Mouse (Mus musculus): ENCODE results near the gene Tap2.

The Tap2 gene

DNA sequence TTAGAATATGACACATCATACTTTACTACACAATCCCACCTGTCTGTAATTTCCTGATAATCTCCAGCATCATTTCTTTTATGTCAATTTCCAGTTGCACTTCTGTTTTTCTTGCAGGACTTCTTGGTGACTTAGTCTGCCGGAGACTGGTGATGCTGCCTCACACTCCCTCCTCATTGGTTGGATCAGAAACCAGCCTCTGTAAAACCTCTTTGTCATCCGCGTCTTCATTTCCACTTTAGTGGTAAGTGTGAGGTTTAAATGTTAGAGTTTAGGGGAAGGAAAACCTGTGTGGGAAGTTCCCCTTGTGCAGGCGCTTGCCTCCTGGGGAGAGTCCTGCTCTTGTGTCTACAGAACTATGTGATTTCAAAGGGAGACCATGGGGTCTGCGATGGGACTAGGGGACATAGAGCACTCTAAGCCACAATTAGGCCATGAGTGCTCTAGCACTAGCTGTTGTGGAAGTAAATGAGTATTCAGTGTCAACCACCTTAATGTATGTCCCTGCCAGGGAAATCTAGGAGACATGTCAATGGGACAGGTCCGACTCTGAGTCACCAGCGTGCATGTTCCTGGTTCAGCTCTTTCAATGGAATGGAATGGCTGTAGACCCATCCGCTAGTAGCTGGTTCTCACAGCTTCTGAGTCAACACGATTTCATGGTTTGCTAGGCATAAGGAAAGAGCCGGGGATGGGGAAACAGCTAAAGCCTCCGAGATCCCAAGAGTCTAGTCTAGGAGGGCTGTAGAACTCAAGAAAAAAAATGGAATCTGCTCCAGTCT, 54.5 kb downstream of the Tap2 start, which contains the start of gene H2-Ab1:
Gene H2-Ab1, plus strand, starts transcription at position 96 of the 782 bp plus-strand sequence.
- peak; percentile 36 for DNase-seq

GRCm38 (mm10) chr17:34260551-34260950, 57.2 kb downstream of the Tap2 start:
- DNase-seq: no peak

DNA sequence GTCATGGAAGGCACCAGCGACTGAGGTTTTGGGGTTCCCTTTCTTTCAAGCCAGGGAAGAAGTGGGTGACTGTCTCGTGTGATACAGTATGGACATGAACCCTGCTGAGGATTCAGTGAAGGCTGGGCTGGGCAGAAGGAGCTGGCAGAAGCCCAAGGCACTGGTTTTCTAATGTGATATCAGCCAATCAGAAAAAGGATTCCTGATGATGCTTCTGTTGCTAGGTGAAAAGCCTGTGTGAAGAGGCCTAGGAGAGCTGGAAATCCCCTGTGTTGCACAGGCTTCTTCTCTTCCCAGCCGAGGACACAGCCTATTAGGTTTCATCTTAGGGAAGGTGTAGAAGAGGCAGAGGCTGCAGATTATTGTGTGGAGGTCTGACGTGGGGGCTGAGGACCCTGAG, 58.2 kb downstream of the Tap2 start:
- peak; percentile 19 for DNase-seq

DNA sequence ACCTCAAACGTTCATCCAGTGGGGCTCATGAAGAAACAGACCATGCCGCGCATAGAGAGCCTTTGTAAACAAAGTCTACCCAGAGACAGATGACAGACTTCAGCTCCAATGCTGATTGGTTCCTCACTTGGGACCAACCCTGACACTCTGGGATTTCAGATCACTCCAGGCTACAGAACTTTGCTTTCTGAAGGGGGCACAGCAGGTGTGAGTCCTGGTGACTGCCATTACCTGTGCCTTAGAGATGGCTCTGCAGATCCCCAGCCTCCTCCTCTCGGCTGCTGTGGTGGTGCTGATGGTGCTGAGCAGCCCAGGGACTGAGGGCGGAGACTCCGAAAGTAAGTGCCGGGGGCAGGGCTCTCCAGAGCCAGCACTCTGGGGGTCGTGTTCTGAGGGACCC, 59.7 kb downstream of the Tap2 start:
- DNase-seq: peak; percentile 56

DNA sequence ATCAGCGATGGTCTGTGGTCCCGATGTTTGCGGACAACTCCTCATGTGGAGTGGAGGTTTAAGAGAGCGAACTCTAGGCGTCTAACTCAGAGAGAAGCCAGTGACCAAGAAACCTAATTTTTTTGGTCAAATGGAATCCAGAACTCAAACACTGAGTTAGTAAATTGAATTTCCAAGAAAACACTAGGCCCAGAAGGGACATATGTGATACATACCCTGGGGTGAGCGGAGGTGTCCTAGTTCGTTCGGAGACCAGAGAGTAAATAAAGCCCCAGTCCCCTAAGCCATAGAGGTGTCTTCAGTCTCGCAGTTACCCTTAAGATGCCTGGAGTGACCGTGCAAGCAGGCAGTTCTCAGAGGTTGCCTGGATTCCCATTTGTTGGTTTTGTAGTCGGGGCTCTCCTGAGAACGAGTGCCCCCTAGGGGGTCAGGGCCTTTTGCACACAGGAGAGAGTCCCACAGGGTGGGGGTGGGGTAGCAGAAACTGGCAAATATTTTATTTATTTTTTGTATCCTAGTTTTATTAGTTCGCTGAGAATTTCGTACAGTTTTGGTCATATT, 60.6 kb downstream of the Tap2 start:
- no peak for DNase-seq

- no peak for DNase-seq
Measured at GRCm38 (mm10) chr17:34264452-34265351, 61.4 kb downstream of the Tap2 start.

All from cerebellum, adult 8-10 months (tissue).